Mouse (Mus musculus) lung, embryonic 16.5 days (tissue): Measurements from ENCODE around the gene Vsig2. TPM values are rescaled to one million over a fixed set of nuclear protein-coding genes. Genes with fewer than 3 reads are reported as not detected.

Experiments
- ATAC-seq: fragments of 200-750 bp; cut with Nextera tagmentation; 2 replicates; pipeline ENCODE4 v1.8.0; 2017; ENCODE audit warnings: low read depth, mild to moderate bottlenecking, moderate library complexity
- H3K27ac ChIP-seq: fragments of 300-500 bp; sonication (generic); 2 replicates; pipeline ENCODE4 v1.5.1; 2014; ENCODE audit warnings: mild to moderate bottlenecking, control low read depth, low read length
- H3K27me3 ChIP-seq: fragments of 300-500 bp; sonication (generic); 2 replicates; pipeline ENCODE4 v1.6.1; 2014; ENCODE audit warnings: low read depth, low read length, mixed read lengths; ENCODE audit not compliant: control insufficient read depth, insufficient read depth
- H3K36me3 ChIP-seq: fragments of 300-500 bp; sonication (generic); 2 replicates; pipeline ENCODE4 v1.6.1; 2014; ENCODE audit warnings: low read length; ENCODE audit not compliant: control insufficient read depth, insufficient read depth
- H3K4me1 ChIP-seq: fragments of 300-500 bp; sonication (generic); replicated peaks from 2 replicates; pipeline ENCODE4 v1.6.1; 2014; ENCODE audit warnings: low read length, mixed read lengths; ENCODE audit not compliant: control insufficient read depth, insufficient read depth
- H3K4me2 ChIP-seq: fragments of 300-500 bp; sonication (generic); 2 replicates; pipeline ENCODE4 v1.6.1; 2014; ENCODE audit warnings: low read depth, low read length, control low read depth
- H3K4me3 ChIP-seq: fragments of 300-500 bp; sonication (generic); 2 replicates; pipeline ENCODE4 v1.5.1; 2014; ENCODE audit warnings: mild to moderate bottlenecking, low read length, control low read depth
- H3K9ac ChIP-seq: fragments of 300-500 bp; sonication (generic); 2 replicates; pipeline ENCODE4 v1.6.1; 2014; ENCODE audit warnings: low read length, control low read depth
- H3K9me3 ChIP-seq: fragments of 300-500 bp; sonication (generic); 2 replicates; pipeline ENCODE4 v1.6.1; 2016; ENCODE audit warnings: low read length; ENCODE audit not compliant: control insufficient read depth
- WGBS: fragments of 180-500 bp; shearing (Covaris S2); extraction: QIAGEN DNeasy Blood & Tissue Kit; methylation state at CpG from one replicate; pipeline ENCODE4 v1.1.7; 2014; 5-methylcytosine and 5-hydroxymethylcytosine counted together
- polyA plus RNA-seq: library from polyadenylated mRNA; unstranded; fragments of >200 nt; fragmentation: Nextera tagmentation; extraction: Ambion mirVana; gene quantifications from 2 replicates; pipeline ENCODE4 v1.2.1, GENCODE M21; 2015

Vsig2 gene
- polyA plus RNA-seq, 1 experiment from 2014 or later, result 40.2 TPM

- no peaks in the 10 kb centered on the region for H3K9me3 ChIP-seq
- H3K27ac ChIP-seq, result peak overlapping the region; percentile 45
- H3K4me1 ChIP-seq, result peaks cover 31% of the 10 kb centered on the region
- no peak overlapping the region; the same call in 1 of the 2 replicates for H3K9ac ChIP-seq
- H3K4me2 ChIP-seq, result peak overlapping the region; percentile 67
- H3K36me3 ChIP-seq, result no peaks in the 10 kb centered on the region
- H3K4me3 ChIP-seq, result peak overlapping the region; percentile 50
- WGBS, result 25% methylated on average over 12 of the region's 12 CpGs
- no peak for ATAC-seq
- no peaks in the 10 kb centered on the region; the same call in 1 of the 2 replicates for H3K27me3 ChIP-seq
These were observed 4.9 kb downstream of the Vsig2 start for GRCm38 (mm10) chr9:37543869-37544440.

- H3K4me2 ChIP-seq, result peak overlapping the region; percentile 67
- H3K9ac ChIP-seq, result peak overlapping the region; percentile 58
- no peaks in the 10 kb centered on the region for H3K36me3 ChIP-seq
- peak overlapping the region; percentile 50 for H3K4me3 ChIP-seq
- 4% methylated on average over 29 of the region's 29 CpGs for WGBS
- peak; percentile 73 for ATAC-seq
- H3K27ac ChIP-seq, result peak overlapping the region; percentile 45
- no peaks in the 10 kb centered on the region; the same call in 1 of the 2 replicates for H3K27me3 ChIP-seq
- H3K4me1 ChIP-seq, result peaks cover 27% of the 10 kb centered on the region
- H3K9me3 ChIP-seq, result no peaks in the 10 kb centered on the region
These were observed 5.6 kb downstream of the Vsig2 start for GRCm38 (mm10) chr9:37544447-37545165.

- Histone ChIP-seq H3K27me3 (no peaks in the 10 kb centered on the region; the same call in 1 of the 2 replicates), H3K4me2 (peak overlapping the region; percentile 67), H3K4me3 (peak overlapping the region; percentile 50), H3K36me3 (no peaks in the 10 kb centered on the region), H3K9ac (peak overlapping the region; percentile 58), H3K27ac (no peak overlapping the region; the same call in 1 of the 2 replicates), H3K9me3 (no peaks in the 10 kb centered on the region), H3K4me1 (peaks cover 26% of the 10 kb centered on the region)
- ATAC-seq, result peak; percentile 46; the same call in 1 of the 2 replicates
- WGBS, result 13% methylated on average over 17 of the region's 17 CpGs
These were observed 6.1 kb downstream of the Vsig2 start for GRCm38 (mm10) chr9:37545166-37545610.

- no peak overlapping the region; the same call in 1 of the 2 replicates for H3K27ac ChIP-seq
- no peak overlapping the region; the same call in 1 of the 2 replicates for H3K4me2 ChIP-seq
- H3K4me1 ChIP-seq, result peaks cover 26% of the 10 kb centered on the region
- no peak for ATAC-seq
- no peaks in the 10 kb centered on the region; the same call in 1 of the 2 replicates for H3K27me3 ChIP-seq
- H3K9ac ChIP-seq, result no peak overlapping the region
- H3K9me3 ChIP-seq, result no peaks in the 10 kb centered on the region
- no peaks in the 10 kb centered on the region for H3K36me3 ChIP-seq
- no peak overlapping the region for H3K4me3 ChIP-seq
- 27% methylated on average over 27 of the region's 27 CpGs for WGBS
These were observed 6.9 kb downstream of the Vsig2 start for GRCm38 (mm10) chr9:37545847-37546452.

GRCm38 (mm10) chr9:37546889-37547288 lies 7.8 kb downstream of the Vsig2 start:
- Histone ChIP-seq H3K4me1 (peaks cover 19% of the 10 kb centered on the region), H3K9ac (no peak overlapping the region), H3K36me3 (no peaks in the 10 kb centered on the region), H3K9me3 (no peaks in the 10 kb centered on the region), H3K27me3 (no peaks in the 10 kb centered on the region; the same call in 1 of the 2 replicates), H3K4me3 (no peak overlapping the region), H3K27ac (no peak overlapping the region), H3K4me2 (no peak overlapping the region)
- 76% methylated on average over 1 of the region's 1 CpGs for WGBS
- ATAC-seq, result no peak

- Histone ChIP-seq H3K4me1 (peaks cover 18% of the 10 kb centered on the region), H3K27me3 (no peaks in the 10 kb centered on the region; the same call in 1 of the 2 replicates), H3K4me2 (no peak overlapping the region), H3K4me3 (no peak overlapping the region), H3K9me3 (no peaks in the 10 kb centered on the region), H3K9ac (no peak overlapping the region), H3K27ac (no peak overlapping the region), H3K36me3 (no peaks in the 10 kb centered on the region)
- ATAC-seq, result no peak
- WGBS, result 54% methylated on average over 1 of the region's 1 CpGs
These were observed 11.4 kb downstream of the Vsig2 start for GRCm38 (mm10) chr9:37550435-37550834.

- peaks cover 13% of the 10 kb centered on the region for H3K4me1 ChIP-seq
- ATAC-seq, result no peak; the same call in none of the 2 replicates
- H3K36me3 ChIP-seq, result no peaks in the 10 kb centered on the region
- peak overlapping the region; percentile 57 for H3K4me3 ChIP-seq
- H3K9ac ChIP-seq, result peak overlapping the region; percentile 65
- H3K4me2 ChIP-seq, result peak overlapping the region; percentile 95
- H3K9me3 ChIP-seq, result no peaks in the 10 kb centered on the region
- WGBS, result 2% methylated on average over 23 of the region's 23 CpGs
- no peaks in the 10 kb centered on the region; the same call in 1 of the 2 replicates for H3K27me3 ChIP-seq
- no peak overlapping the region for H3K27ac ChIP-seq
These were observed 12.9 kb downstream of the Vsig2 start for GRCm38 (mm10) chr9:37551751-37552531.

GRCm38 (mm10) chr9:37552536-37553293 lies 13.7 kb downstream of the Vsig2 start, which contains the start of gene Nrgn:
Gene Nrgn, minus strand, starts transcription at chr9:37552904.
- H3K9me3 ChIP-seq, result no peaks in the 10 kb centered on the region
- peak; percentile 96 for ATAC-seq
- no peaks in the 10 kb centered on the region; the same call in 1 of the 2 replicates for H3K27me3 ChIP-seq
- peak within 1 kb of the TSS; percentile 65 for H3K9ac ChIP-seq
- H3K36me3 ChIP-seq, result no peaks in the 10 kb centered on the region
- H3K4me2 ChIP-seq, result peak within 1 kb of the TSS; percentile 95
- WGBS, result 5% methylated on average over 31 of the region's 31 CpGs
- no peak within 1 kb of the TSS for H3K27ac ChIP-seq
- H3K4me1 ChIP-seq, result peaks cover 13% of the 10 kb centered on the region
- H3K4me3 ChIP-seq, result peak within 1 kb of the TSS; percentile 57
